Mouse (Mus musculus) right cerebral cortex, postnatal 25 days (tissue): ENCODE data around the gene Wdr24.

Source experiments
- DNase-seq: peaks from one replicate; pipeline ENCODE4 v3.0.0; 2022

Wdr24 gene

GRCm38 (mm10) chr17:25832436-25833290 lies 9.2 kb downstream of the Wdr24 start:
- DNase-seq, result peak; percentile 98

GRCm38 (mm10) chr17:25833291-25833663 lies 9.8 kb downstream of the Wdr24 start, which contains the start of gene Stub1:
Gene Stub1, minus strand, starts transcription at chr17:25833404.
- DNase-seq, result no peak

GRCm38 (mm10) chr17:25833961-25834594 lies 10.7 kb downstream of the Wdr24 start:
- DNase-seq, result no peak

GRCm38 (mm10) chr17:25834595-25835222 lies 11.3 kb downstream of the Wdr24 start:
- DNase-seq, result no peak

GRCm38 (mm10) chr17:25835301-25835700 lies 11.9 kb downstream of the Wdr24 start:
- DNase-seq, result no peak

- no peak for DNase-seq
Measured at GRCm38 (mm10) chr17:25835816-25836215, 12.4 kb downstream of the Wdr24 start.

- no peak for DNase-seq
Measured at GRCm38 (mm10) chr17:25836397-25837075, 13.1 kb downstream of the Wdr24 start.

- DNase-seq, result peak; percentile 87
Measured at GRCm38 (mm10) chr17:25837076-25837410, 13.6 kb downstream of the Wdr24 start, which contains the start of gene Rhbdl1. Gene Rhbdl1, minus strand, starts transcription at chr17:25837295.

GRCm38 (mm10) chr17:25837533-25837932 lies 14.1 kb downstream of the Wdr24 start:
- no peak for DNase-seq

GRCm38 (mm10) chr17:25838904-25839303 lies 15.5 kb downstream of the Wdr24 start:
- no peak for DNase-seq

GRCm38 (mm10) chr17:25839455-25840235 lies 16.2 kb downstream of the Wdr24 start:
- no peak for DNase-seq

GRCm38 (mm10) chr17:25840519-25840918 lies 17.1 kb downstream of the Wdr24 start:
- no peak for DNase-seq

- DNase-seq, result no peak
Measured at GRCm38 (mm10) chr17:25841117-25841880, 17.9 kb downstream of the Wdr24 start, which contains the start of gene Gm20683. Gene Gm20683, minus strand, starts transcription at chr17:25841763.

- no peak for DNase-seq
Measured at GRCm38 (mm10) chr17:25842509-25842908, 19.1 kb downstream of the Wdr24 start.

- no peak for DNase-seq
Measured at GRCm38 (mm10) chr17:25843122-25843521, 19.7 kb downstream of the Wdr24 start.

- DNase-seq, result no peak
Measured at GRCm38 (mm10) chr17:25843636-25844395, 20.4 kb downstream of the Wdr24 start.

GRCm38 (mm10) chr17:25844396-25844901 lies 21.0 kb downstream of the Wdr24 start, which contains the start of gene Rhot2:
Gene Rhot2, minus strand, starts transcription at chr17:25844851.
- peak; percentile 94 for DNase-seq

GRCm38 (mm10) chr17:25860229-25860628 lies 36.8 kb downstream of the Wdr24 start:
- no peak for DNase-seq

GRCm38 (mm10) chr17:25860832-25861703 lies 37.6 kb downstream of the Wdr24 start, which contains the start of gene Wdr90:
Gene Wdr90, minus strand, starts transcription at chr17:25861501.
- peak; percentile 95 for DNase-seq
